Mouse (Mus musculus): ENCODE results near the gene Cadm2. TPM values are rescaled to one million over a fixed set of nuclear protein-coding genes. Genes with fewer than 3 reads are reported as not detected.

Gene Cadm2
- polyA plus RNA-seq, 1 experiment, result 0.85 TPM

DNA sequence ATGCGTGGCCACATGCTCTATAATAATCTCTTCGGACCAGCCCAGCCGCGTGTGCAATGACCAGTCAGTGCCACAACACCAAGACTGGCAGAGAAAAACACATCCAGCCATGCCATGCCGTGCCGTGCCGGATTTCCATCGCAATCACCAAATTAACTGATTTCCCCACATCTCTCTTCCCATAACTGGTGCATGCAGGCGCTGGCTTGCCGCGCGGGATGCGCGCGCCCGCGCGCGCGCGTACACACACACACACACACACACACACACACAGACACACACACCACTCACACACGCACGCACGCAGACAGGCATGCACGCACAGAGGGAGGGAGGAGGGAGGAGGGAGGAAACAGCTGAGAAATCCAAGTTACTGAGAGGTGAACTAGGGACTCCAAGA is 2.9 kb downstream of the Cadm2 start:
- Histone ChIP-seq H3K27ac (ENCODE audit: control insufficient read depth, insufficient read depth, low read length) (no peak overlapping the region), H3K4me1 (replicated peaks; ENCODE audit: control insufficient read depth, insufficient read depth, low read length) (peaks cover 5% of the 10 kb centered on the region; the same call in 1 of the 2 replicates), H3K4me3 (ENCODE audit: control insufficient read depth, insufficient read depth, low read length) (no peak overlapping the region), H3K36me3 (ENCODE audit: control insufficient read depth, insufficient read depth, low read length) (no peaks in the 10 kb centered on the region), H3K27me3 (ENCODE audit: control insufficient read depth, insufficient read depth, low read length) (peaks cover 4% of the 10 kb centered on the region; the same call in 1 of the 2 replicates)
- TF ChIP-seq CTCF (IDR thresholded peaks at IDR 0.05; ENCODE audit: borderline replicate concordance, control insufficient read depth, extremely low read depth, insufficient read depth, low read length, poor library complexity), result no peak
- TF ChIP-seq POLR2A (IDR thresholded peaks at IDR 0.05; ENCODE audit: control insufficient read depth, extremely low read depth, insufficient read depth, low read length, poor library complexity), result no peak
- no peak for DNase-seq
- 4% methylated on average over 25 of the region's 25 CpGs for WGBS

GRCm38 (mm10) chr16:67617256-67617655 is 3.5 kb downstream of the Cadm2 start:
- no peak for TF ChIP-seq POLR2A (IDR thresholded peaks at IDR 0.05; ENCODE audit: control insufficient read depth, extremely low read depth, insufficient read depth, low read length, poor library complexity)
- no peak for TF ChIP-seq CTCF (IDR thresholded peaks at IDR 0.05; ENCODE audit: borderline replicate concordance, control insufficient read depth, extremely low read depth, insufficient read depth, low read length, poor library complexity)
- Histone ChIP-seq H3K27ac (ENCODE audit: control insufficient read depth, insufficient read depth, low read length) (no peak overlapping the region), H3K36me3 (ENCODE audit: control insufficient read depth, insufficient read depth, low read length) (no peaks in the 10 kb centered on the region), H3K27me3 (ENCODE audit: control insufficient read depth, insufficient read depth, low read length) (peaks cover 4% of the 10 kb centered on the region; the same call in 1 of the 2 replicates), H3K4me1 (replicated peaks; ENCODE audit: control insufficient read depth, insufficient read depth, low read length) (peaks cover 5% of the 10 kb centered on the region; the same call in 1 of the 2 replicates), H3K4me3 (ENCODE audit: control insufficient read depth, insufficient read depth, low read length) (no peak overlapping the region)
- no peak for DNase-seq
- 26% methylated on average over 1 of the region's 1 CpGs for WGBS

- TF ChIP-seq CTCF (IDR thresholded peaks at IDR 0.05; ENCODE audit: borderline replicate concordance, control insufficient read depth, extremely low read depth, insufficient read depth, low read length, poor library complexity), result no peak
- no peak for TF ChIP-seq POLR2A (IDR thresholded peaks at IDR 0.05; ENCODE audit: control insufficient read depth, extremely low read depth, insufficient read depth, low read length, poor library complexity)
- H3K27me3 ChIP-seq (ENCODE audit: control insufficient read depth, insufficient read depth, low read length), result no peaks in the 10 kb centered on the region; the same call in 1 of the 2 replicates
- H3K4me1 ChIP-seq (replicated peaks; ENCODE audit: control insufficient read depth, insufficient read depth, low read length), result no peaks in the 10 kb centered on the region
- H3K36me3 ChIP-seq (ENCODE audit: control insufficient read depth, insufficient read depth, low read length), result no peaks in the 10 kb centered on the region
- H3K4me3 ChIP-seq (ENCODE audit: control insufficient read depth, insufficient read depth, low read length), result no peak overlapping the region
- no peak overlapping the region for H3K27ac ChIP-seq (ENCODE audit: control insufficient read depth, insufficient read depth, low read length)
- WGBS, result 36% methylated on average over 2 of the region's 2 CpGs
- no peak for DNase-seq
Observed at GRCm38 (mm10) chr16:67613876-67614275, 6.8 kb downstream of the Cadm2 start.

DNA sequence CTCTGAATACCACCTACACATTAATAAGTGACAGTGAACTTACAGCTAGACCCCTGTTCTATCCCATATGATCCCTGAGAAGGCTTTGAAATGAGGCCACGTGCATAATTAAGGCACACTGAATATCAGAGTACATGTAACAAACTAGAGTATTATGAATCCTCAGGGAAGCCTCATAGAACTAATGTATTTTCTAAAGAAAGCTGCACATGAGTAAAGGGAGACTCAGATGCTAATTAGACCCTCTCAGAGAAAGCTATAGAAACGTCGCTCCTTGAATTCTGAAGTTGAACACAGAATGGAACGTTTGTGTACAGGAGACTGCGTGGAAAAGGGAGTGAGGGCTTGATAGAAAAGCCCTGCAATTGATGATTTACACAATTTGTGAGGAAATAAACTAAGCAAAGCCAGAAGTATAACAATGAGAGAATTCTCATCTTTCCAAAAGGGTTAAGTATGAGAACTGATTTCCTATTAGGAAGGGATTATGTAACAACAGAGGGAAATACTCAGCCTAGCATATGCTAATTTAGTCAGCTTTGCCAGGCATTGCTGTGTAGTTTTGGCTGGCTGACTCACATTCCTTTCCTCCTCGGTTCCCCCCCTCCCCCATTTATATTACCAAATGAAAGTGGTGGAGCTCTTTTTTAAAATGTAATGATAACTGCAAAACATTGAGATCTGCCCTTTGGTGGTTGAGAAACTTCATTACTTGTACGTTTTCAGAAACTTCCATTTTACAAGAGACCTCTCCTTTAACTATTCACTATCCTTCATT is 9.6 kb downstream of the Cadm2 start:
- H3K4me3 ChIP-seq (ENCODE audit: control insufficient read depth, insufficient read depth, low read length), result no peak overlapping the region
- H3K4me1 ChIP-seq (replicated peaks; ENCODE audit: control insufficient read depth, insufficient read depth, low read length), result no peaks in the 10 kb centered on the region
- WGBS, result 64% methylated on average over 7 of the region's 7 CpGs
- no peaks in the 10 kb centered on the region for H3K27me3 ChIP-seq (ENCODE audit: control insufficient read depth, insufficient read depth, low read length)
- no peak overlapping the region for H3K27ac ChIP-seq (ENCODE audit: control insufficient read depth, insufficient read depth, low read length)
- no peaks in the 10 kb centered on the region for H3K36me3 ChIP-seq (ENCODE audit: control insufficient read depth, insufficient read depth, low read length)
- no peak for TF ChIP-seq CTCF (IDR thresholded peaks at IDR 0.05; ENCODE audit: borderline replicate concordance, control insufficient read depth, extremely low read depth, insufficient read depth, low read length, poor library complexity)
- no peak for TF ChIP-seq POLR2A (IDR thresholded peaks at IDR 0.05; ENCODE audit: control insufficient read depth, extremely low read depth, insufficient read depth, low read length, poor library complexity)
- no peak for DNase-seq

GRCm38 (mm10) chr16:67609116-67609515 is 11.6 kb downstream of the Cadm2 start:
- H3K27me3 ChIP-seq (ENCODE audit: control insufficient read depth, insufficient read depth, low read length), result no peaks in the 10 kb centered on the region
- no peaks in the 10 kb centered on the region for H3K36me3 ChIP-seq (ENCODE audit: control insufficient read depth, insufficient read depth, low read length)
- no peak for TF ChIP-seq CTCF (IDR thresholded peaks at IDR 0.05; ENCODE audit: borderline replicate concordance, control insufficient read depth, extremely low read depth, insufficient read depth, low read length, poor library complexity)
- TF ChIP-seq POLR2A (IDR thresholded peaks at IDR 0.05; ENCODE audit: control insufficient read depth, extremely low read depth, insufficient read depth, low read length, poor library complexity), result no peak
- DNase-seq, result no peak
- H3K4me1 ChIP-seq (replicated peaks; ENCODE audit: control insufficient read depth, insufficient read depth, low read length), result no peaks in the 10 kb centered on the region
- 89% methylated on average over 4 of the region's 4 CpGs for WGBS
- no peak overlapping the region for H3K4me3 ChIP-seq (ENCODE audit: control insufficient read depth, insufficient read depth, low read length)
- no peak overlapping the region for H3K27ac ChIP-seq (ENCODE audit: control insufficient read depth, insufficient read depth, low read length)

- Histone ChIP-seq H3K36me3 (ENCODE audit: control insufficient read depth, insufficient read depth, low read length) (no peaks in the 10 kb centered on the region), H3K4me3 (ENCODE audit: control insufficient read depth, insufficient read depth, low read length) (no peak overlapping the region), H3K4me1 (replicated peaks; ENCODE audit: control insufficient read depth, insufficient read depth, low read length) (no peaks in the 10 kb centered on the region), H3K27me3 (ENCODE audit: control insufficient read depth, insufficient read depth, low read length) (no peaks in the 10 kb centered on the region), H3K27ac (ENCODE audit: control insufficient read depth, insufficient read depth, low read length) (no peak overlapping the region)
- 93% methylated on average over 3 of the region's 3 CpGs for WGBS
- TF ChIP-seq CTCF (IDR thresholded peaks at IDR 0.05; ENCODE audit: borderline replicate concordance, control insufficient read depth, extremely low read depth, insufficient read depth, low read length, poor library complexity), result no peak
- TF ChIP-seq POLR2A (IDR thresholded peaks at IDR 0.05; ENCODE audit: control insufficient read depth, extremely low read depth, insufficient read depth, low read length, poor library complexity), result no peak
- no peak for DNase-seq
Observed at GRCm38 (mm10) chr16:67608499-67608898, 12.2 kb downstream of the Cadm2 start.

All from thymus, adult 2 months (tissue).